Comparison of ENCODE assay signal across 9 mouse cellular contexts in genomic region chr1:13050140-13050775, GRCm38 (mm10).
DNase-seq lines count a peak whose midpoint lies in the region; ATAC-seq lines count a peak whose summit lies in the region.
"Had no signal": no experiment of that assay in that cellular context is flagged by ENCODE, and none has a peak within 500 bp of the region (broad histone marks: within the 10 kb centered on the region; RNA-seq: fewer than 3 reads in every experiment).

No protein-coding gene starts in this region.

- H3K27ac ChIP-seq in embryonic facial prominence, embryonic 14.5 days (replicated peaks; ENCODE audit: low read depth, low read length): no peak overlapping the region
- H3K27ac ChIP-seq in hindbrain, embryonic 12.5 days: no peak overlapping the region
- no peak overlapping the region for H3K27ac ChIP-seq in midbrain, embryonic 10.5 days (replicated peaks)

- H3K4me3 ChIP-seq in embryonic facial prominence, embryonic 14.5 days (ENCODE audit: low read depth, low read length): no peak overlapping the region
- H3K4me3 ChIP-seq in hindbrain, embryonic 12.5 days: no peak overlapping the region
- no peak overlapping the region for H3K4me3 ChIP-seq in midbrain, embryonic 10.5 days

- no peak overlapping the region for H3K9ac ChIP-seq in embryonic facial prominence, embryonic 14.5 days (ENCODE audit: low read depth, low read length)
- no peak overlapping the region for H3K9ac ChIP-seq in hindbrain, embryonic 12.5 days

- H3K9me3 ChIP-seq in embryonic facial prominence, embryonic 14.5 days (ENCODE audit: control insufficient read depth, low read length): no peaks in the 10 kb centered on the region
- no peaks in the 10 kb centered on the region for H3K9me3 ChIP-seq in hindbrain, embryonic 12.5 days (replicated peaks)
- H3K9me3 ChIP-seq in midbrain, embryonic 10.5 days (replicated peaks): no peaks in the 10 kb centered on the region
- H3K9me3 ChIP-seq: G1E had no signal

- ATAC-seq in frontal cortex, adult (ENCODE audit: low TSS enrichment): peak; percentile 80
- ATAC-seq in embryonic facial prominence, embryonic 14.5 days (ENCODE audit: low read depth): no peak
- no peak for ATAC-seq in hindbrain, embryonic 12.5 days (ENCODE audit: low FRiP score)

- DNase-seq in frontal cortex, postnatal 14 days (ENCODE audit: low spot score in 2 of 2): no peak
- peak; percentile 23 to 54 for DNase-seq in adrenal gland, postnatal 36 days
- peak; percentile 45 for DNase-seq in embryonic facial prominence, embryonic 14.5 days (ENCODE audit: low spot score)
- peak; percentile 9 to 33 for DNase-seq in layer of hippocampus, postnatal 36 days
- peak; percentile 37 for DNase-seq in midbrain, embryonic 10.5 days (ENCODE audit: low spot score)
- DNase-seq in spleen, adult 12 weeks (ENCODE audit: low spot score): peak; percentile 3

- H3K27me3 ChIP-seq in embryonic facial prominence, embryonic 14.5 days (replicated peaks; ENCODE audit: control insufficient read depth, insufficient read depth, low read length): no peaks in the 10 kb centered on the region
- peaks cover 12% of the 10 kb centered on the region for H3K27me3 ChIP-seq in hindbrain, embryonic 12.5 days
- peaks cover 27% of the 10 kb centered on the region for H3K27me3 ChIP-seq in midbrain, embryonic 10.5 days (ENCODE audit: low read depth, poor library complexity, severe bottlenecking)

- WGBS in embryonic facial prominence, embryonic 14.5 days: 19% methylated on average over 17 of the region's 17 CpGs
- 20% methylated on average over 17 of the region's 17 CpGs for WGBS in hindbrain, embryonic 12.5 days
- WGBS in midbrain, embryonic 10.5 days: 20% methylated on average over 17 of the region's 17 CpGs

- H3K4me2 ChIP-seq in embryonic facial prominence, embryonic 14.5 days (ENCODE audit: low read depth, low read length): peak overlapping the region; percentile 47
- H3K4me2 ChIP-seq in hindbrain, embryonic 12.5 days (replicated peaks): 0 out of 2 replicates have a peak overlapping the region, but pooled peaks have one; percentile 15

- H3K4me1 ChIP-seq in embryonic facial prominence, embryonic 14.5 days (ENCODE audit: control insufficient read depth, insufficient read depth, low read length): no peaks in the 10 kb centered on the region
- H3K4me1 ChIP-seq in hindbrain, embryonic 12.5 days: no peaks in the 10 kb centered on the region
- H3K4me1 ChIP-seq in midbrain, embryonic 10.5 days: no peaks in the 10 kb centered on the region

- no peaks in the 10 kb centered on the region for H3K36me3 ChIP-seq in embryonic facial prominence, embryonic 14.5 days (ENCODE audit: control insufficient read depth, insufficient read depth, low read length)
- no peaks in the 10 kb centered on the region for H3K36me3 ChIP-seq in hindbrain, embryonic 12.5 days
- no peaks in the 10 kb centered on the region for H3K36me3 ChIP-seq in midbrain, embryonic 10.5 days
- H3K36me3 ChIP-seq: G1E had no signal

Comparison
In these comparisons a context has a peak if more than half of its experiments do, and no peak if none do; other contexts are left out.
1. DNase-seq: peak in adrenal gland, postnatal 36 days (2 of 2), embryonic facial prominence, embryonic 14.5 days (single experiment), layer of hippocampus, postnatal 36 days (2 of 2), midbrain, embryonic 10.5 days (single experiment) and spleen, adult 12 weeks (single experiment); none in frontal cortex, postnatal 14 days (0 of 2).